Mouse (Mus musculus) liver, adult 2 months (tissue): ENCODE measurements around the gene Gm3646. TPM values are rescaled to one million over a fixed set of nuclear protein-coding genes. Genes with fewer than 3 reads are reported as not detected.

Experiments used
- DNase-seq: peaks from one replicate; pipeline ENCODE4 v3.0.0-alpha.2; 2011; ENCODE audit warnings: low read depth, low spot score; ENCODE audit errors: extremely low read depth
- H3K27ac ChIP-seq: fragments of 200-500 bp; replicated peaks from 2 replicates; pipeline ENCODE4 v1.5.1; 2012; ENCODE audit warnings: low read depth, mild to moderate bottlenecking, control low read depth, inconsistent platforms, low read length; ENCODE audit not compliant: insufficient read depth
- H3K27me3 ChIP-seq: fragments of 200-500 bp; 2 replicates; pipeline ENCODE4 v1.6.1; 2012; ENCODE audit warnings: mild to moderate bottlenecking, moderate library complexity, low read length, inconsistent platforms; ENCODE audit not compliant: control insufficient read depth, insufficient read depth
- H3K36me3 ChIP-seq: fragments of 200-500 bp; 2 replicates; pipeline ENCODE4 v1.6.1; 2012; ENCODE audit warnings: low read length, inconsistent platforms; ENCODE audit not compliant: control insufficient read depth, insufficient read depth
- H3K4me1 ChIP-seq: fragments of 200-500 bp; 2 replicates; pipeline ENCODE4 v1.6.1; 2011; ENCODE audit warnings: low read length; ENCODE audit not compliant: control insufficient read depth, insufficient read depth
- H3K4me3 ChIP-seq: fragments of 200-500 bp; 2 replicates; pipeline ENCODE4 v1.5.1; 2011; ENCODE audit warnings: low read depth, mild to moderate bottlenecking, control low read depth, low read length, moderate library complexity; ENCODE audit not compliant: insufficient read depth
- H3K79me2 ChIP-seq: fragments of 200-500 bp; 2 replicates; pipeline ENCODE4 v1.6.1; 2012; ENCODE audit warnings: inconsistent platforms, mild to moderate bottlenecking, low read length, moderate library complexity; ENCODE audit not compliant: control insufficient read depth, insufficient read depth
- H3K9ac ChIP-seq: fragments of 200-500 bp; 2 replicates; pipeline ENCODE4 v1.6.1; 2012; ENCODE audit warnings: low read depth, mild to moderate bottlenecking, control low read depth, inconsistent platforms, low read length
- CTCF ChIP-seq: fragments of 200-500 bp; IDR thresholded peaks from 2 replicates; pipeline ENCODE4 v1.5.1; 2011; ENCODE audit warnings: low read depth, low read length, control low read depth
- POLR2A ChIP-seq: fragments of 200-500 bp; IDR thresholded peaks from 2 replicates; pipeline ENCODE4 v1.6.1; 2011; ENCODE audit warnings: low read length, control low read depth; ENCODE audit not compliant: insufficient read depth; ENCODE audit errors: extremely low read depth
- WGBS: fragments of 180-500 bp; shearing (Covaris S2); methylation state at CpG from one replicate; pipeline ENCODE4 v1.1.7; 2018; 5-methylcytosine and 5-hydroxymethylcytosine counted together
- polyA plus RNA-seq: library from polyadenylated mRNA; depleted of rRNA; stranded (reverse); fragments of >200 nt; gene quantifications from 2 replicates; pipeline ENCODE4 v1.2.3, GENCODE M21; 2012; rRNA removed
- total RNA-seq: library from RNA; depleted of rRNA; stranded (reverse); fragments of >200 nt; gene quantifications from 2 replicates; pipeline ENCODE4 v1.2.3, GENCODE M21; 2014; rRNA removed

Gm3646 gene
- total RNA-seq (not detected in 2 replicates), polyA plus RNA-seq (not detected in 2 replicates)

GRCm38 (mm10) chr1:39805243-39805979, at the start of gene Gm3646:
Gm3646 (minus strand) TSS chr1:39805332.
- Histone ChIP-seq H3K9ac (no peak within 1 kb of the TSS), H3K4me3 (no peak within 1 kb of the TSS), H3K79me2 (no peaks in the 10 kb centered on the region), H3K36me3 (no peaks in the 10 kb centered on the region), H3K4me1 (no peaks in the 10 kb centered on the region), H3K27ac (no peak within 1 kb of the TSS), H3K27me3 (no peaks in the 10 kb centered on the region)
- TF ChIP-seq CTCF (no peak), POLR2A (no peak)
- 87% methylated on average over 4 of the region's 4 CpGs for WGBS
- no peak for DNase-seq

GRCm38 (mm10) chr1:39847066-39847465, 41.9 kb upstream of the Gm3646 start:
- Histone ChIP-seq H3K27me3 (no peaks in the 10 kb centered on the region), H3K4me3 (no peak overlapping the region), H3K27ac (no peak overlapping the region), H3K79me2 (no peaks in the 10 kb centered on the region), H3K9ac (no peak overlapping the region), H3K36me3 (no peaks in the 10 kb centered on the region), H3K4me1 (no peaks in the 10 kb centered on the region)
- peak; percentile 12 for DNase-seq
- 71% methylated on average over 7 of the region's 7 CpGs for WGBS
- TF ChIP-seq POLR2A = no peak
- no peak for TF ChIP-seq CTCF

- Histone ChIP-seq H3K27me3 (no peaks in the 10 kb centered on the region), H3K4me1 (no peaks in the 10 kb centered on the region), H3K4me3 (no peak overlapping the region), H3K9ac (no peak overlapping the region), H3K27ac (no peak overlapping the region), H3K79me2 (no peaks in the 10 kb centered on the region), H3K36me3 (no peaks in the 10 kb centered on the region)
- no peak for DNase-seq
- TF ChIP-seq POLR2A (no peak), CTCF (no peak)
- WGBS = 29% methylated on average over 4 of the region's 4 CpGs
Measured at GRCm38 (mm10) chr1:39846031-39846550, 41.0 kb upstream of the Gm3646 start.

- H3K9ac ChIP-seq = no peak overlapping the region
- H3K4me3 ChIP-seq = no peak overlapping the region
- no peaks in the 10 kb centered on the region for H3K36me3 ChIP-seq
- no peaks in the 10 kb centered on the region for H3K79me2 ChIP-seq
- TF ChIP-seq CTCF (no peak), POLR2A (no peak)
- WGBS = 89% methylated on average over 5 of the region's 5 CpGs
- DNase-seq = no peak
- H3K27ac ChIP-seq = no peak overlapping the region
- no peaks in the 10 kb centered on the region for H3K4me1 ChIP-seq
- no peaks in the 10 kb centered on the region for H3K27me3 ChIP-seq
Measured at GRCm38 (mm10) chr1:39843328-39843727, 38.2 kb upstream of the Gm3646 start.

GRCm38 (mm10) chr1:39842218-39843007, 37.3 kb upstream of the Gm3646 start:
- H3K9ac ChIP-seq = no peak overlapping the region
- no peaks in the 10 kb centered on the region for H3K36me3 ChIP-seq
- no peaks in the 10 kb centered on the region for H3K27me3 ChIP-seq
- no peaks in the 10 kb centered on the region for H3K79me2 ChIP-seq
- no peaks in the 10 kb centered on the region for H3K4me1 ChIP-seq
- TF ChIP-seq CTCF = no peak
- TF ChIP-seq POLR2A = no peak
- WGBS = 94% methylated on average over 14 of the region's 14 CpGs
- no peak overlapping the region for H3K27ac ChIP-seq
- no peak for DNase-seq
- H3K4me3 ChIP-seq = no peak overlapping the region
